Mouse (Mus musculus) T-helper 17 cell (primary cell): ENCODE measurements at regions not wholly inside any gene's neighbourhood (a gene's known extent, or its start where the extent isn't known, plus 50 kb on each side); places are given as distances from the start of the nearest gene placed in this dataset.

Experiments
- in situ Hi-C, 2 experiments: fragments of 300-600 bp; cut with MboI, MseI; formaldehyde crosslinking; loops; 1 replicate in 1 of 2; 2 replicates in 1 of 2; pipeline ENCODE4 v1.15.1; 2025; ENCODE audit warnings: high pct_unique_total_duplicates in 2 of 2

- in situ Hi-C loops, result no loop called here
These were observed 159.2 kb downstream of the Gm26897 start for GRCm38 (mm10) chr5:111892956-111893355.

- in situ Hi-C loops, result no loop called here
These were observed 160.2 kb downstream of the Gm26897 start for GRCm38 (mm10) chr5:111893905-111894311.

DNA sequence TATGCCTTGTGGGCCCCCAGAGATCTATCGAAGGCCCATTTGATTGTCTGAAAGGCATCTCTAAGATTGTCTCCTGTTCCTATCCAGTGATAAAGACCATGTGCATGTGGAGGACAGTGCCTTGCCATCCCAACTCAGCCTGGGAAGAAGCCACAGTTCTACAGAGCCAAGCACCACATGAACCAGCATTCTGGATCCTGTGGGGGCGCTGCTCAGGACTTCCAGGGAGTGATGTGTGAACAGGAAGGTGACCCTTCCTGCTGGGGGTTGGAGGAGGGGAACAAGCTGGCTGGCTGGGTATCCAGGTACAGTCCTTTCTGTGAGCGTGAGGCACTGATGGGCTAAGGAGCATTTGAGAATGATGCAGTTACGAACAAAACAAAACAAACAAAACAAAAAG lies 163.8 kb downstream of the Gm26897 start:
- in situ Hi-C loops, result no loop called here

DNA sequence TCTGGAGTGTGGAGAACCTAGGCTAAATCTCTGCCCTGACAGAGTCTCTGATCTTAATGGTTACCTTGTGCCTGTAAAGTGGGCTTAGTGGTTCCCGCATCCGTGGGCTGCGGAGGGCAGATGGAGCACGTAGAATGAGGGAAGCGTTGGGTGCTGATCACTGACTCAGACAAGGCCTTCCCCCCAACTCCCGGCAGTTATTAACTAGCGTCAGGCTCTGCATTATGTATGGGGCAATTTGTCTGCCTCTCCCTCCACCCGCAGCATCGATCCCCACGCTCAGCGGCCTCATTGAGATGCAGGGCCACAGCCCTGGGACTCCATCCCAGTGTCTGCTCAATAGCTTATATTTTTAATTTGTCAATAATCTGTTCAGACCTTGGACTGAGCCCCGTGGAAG lies 164.8 kb downstream of the Gm26897 start:
- in situ Hi-C loops, result no loop called here

- in situ Hi-C loops, result no loop called here
These were observed 167.5 kb downstream of the Gm26897 start for GRCm38 (mm10) chr5:111901197-111901596.

GRCm38 (mm10) chr5:111901678-111902077 lies 168.0 kb downstream of the Gm26897 start:
- in situ Hi-C loops, result no loop called here

DNA sequence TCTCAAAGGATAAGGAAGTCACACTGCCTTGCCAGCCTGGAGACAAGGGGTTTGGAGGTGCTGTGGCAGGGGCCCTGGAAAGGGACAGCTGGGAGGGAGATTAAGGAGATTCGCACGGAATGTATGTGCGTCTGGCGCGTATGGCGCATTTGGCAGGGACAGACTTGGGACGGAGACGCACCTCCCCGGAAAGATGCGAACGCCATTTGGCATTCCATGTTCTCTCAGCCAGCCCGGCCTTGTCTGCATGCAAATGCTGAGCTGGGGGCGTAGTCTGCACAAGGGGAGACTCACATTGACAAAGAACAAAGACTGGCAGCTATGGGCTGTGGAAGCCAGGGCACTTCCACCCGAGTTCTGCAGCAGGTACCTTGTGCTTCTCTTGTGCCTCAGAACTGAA lies 174.4 kb downstream of the Gm26897 start:
- in situ Hi-C loops, result no loop called here

- in situ Hi-C loops, result no loop called here
These were observed 176.8 kb downstream of the Gm26897 start for GRCm38 (mm10) chr5:111910514-111910913.

DNA sequence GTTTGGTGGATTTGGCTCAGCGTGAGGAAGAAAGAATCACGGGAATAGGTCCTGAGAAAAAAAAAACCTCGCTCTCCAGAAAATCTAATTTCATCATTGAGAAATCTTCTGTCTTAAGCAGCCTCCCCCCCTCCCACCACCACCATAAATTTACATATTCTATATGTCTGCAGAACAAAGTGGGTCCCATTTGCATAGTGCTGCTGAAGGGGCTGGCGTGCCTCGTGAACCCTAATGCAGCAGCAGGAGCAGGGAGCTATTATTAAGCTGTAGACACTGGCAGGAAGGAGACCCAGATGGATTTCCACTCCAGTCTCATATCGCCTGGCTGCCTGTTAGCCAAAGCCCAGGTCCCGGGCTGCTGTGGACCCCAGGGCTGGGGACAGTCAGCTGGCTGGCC lies 179.6 kb downstream of the Gm26897 start:
- in situ Hi-C loops, result no loop called here

DNA sequence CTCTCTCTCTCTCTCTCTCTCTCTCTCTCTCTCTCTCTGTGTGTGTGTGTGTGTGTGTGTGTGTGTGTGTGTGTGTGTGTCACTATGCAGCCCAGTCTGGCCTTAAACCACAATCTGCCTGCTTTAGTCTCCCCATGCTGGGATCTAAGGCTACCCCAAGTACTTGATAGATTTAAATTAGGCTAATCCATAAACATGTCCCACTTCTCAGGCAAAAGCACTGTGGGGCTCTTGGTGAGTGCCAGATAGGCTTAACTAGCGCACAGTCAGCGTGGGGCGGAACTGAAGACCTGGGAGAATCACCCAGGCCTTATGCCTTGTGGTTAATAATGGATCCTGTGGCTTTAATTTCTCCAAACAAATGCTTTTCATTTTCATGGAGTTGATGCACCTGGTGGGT lies 180.6 kb downstream of the Gm26897 start:
- in situ Hi-C loops, result no loop called here

- in situ Hi-C loops, result no loop called here
These were observed 184.0 kb downstream of the Gm26897 start for GRCm38 (mm10) chr5:111917643-111918252.

DNA sequence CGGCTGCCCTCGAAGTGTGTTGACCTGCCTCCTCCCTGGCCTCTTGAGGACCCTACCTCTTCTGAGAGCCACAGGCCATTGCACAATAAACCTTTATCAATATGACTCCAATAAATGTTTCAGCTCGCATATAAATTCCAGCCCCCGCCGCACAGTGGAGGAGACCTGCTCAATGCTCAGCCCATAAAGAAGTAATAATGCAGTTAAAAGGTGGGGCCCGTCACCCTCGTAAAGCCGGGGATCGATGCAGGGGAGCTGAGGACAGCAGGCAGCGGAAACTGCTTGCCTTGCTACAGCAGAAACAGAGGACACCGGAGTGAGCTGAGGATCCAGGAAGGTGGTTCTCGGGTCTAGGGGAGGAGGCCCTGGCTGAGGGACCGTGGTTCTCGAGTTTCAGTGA lies 185.2 kb downstream of the Gm26897 start:
- in situ Hi-C loops, result no loop called here

- in situ Hi-C loops, result loop anchor here in 1 of 2 experiments (5.0 kb wide), 1 partner anchor 234 kb away; no protein-coding TSS in a partner anchor
These were observed 189.4 kb downstream of the Gm26897 start for GRCm38 (mm10) chr5:111922991-111923701.

- in situ Hi-C loops, result no loop called here
These were observed 192.0 kb downstream of the Gm26897 start for GRCm38 (mm10) chr5:111925757-111926156.

DNA sequence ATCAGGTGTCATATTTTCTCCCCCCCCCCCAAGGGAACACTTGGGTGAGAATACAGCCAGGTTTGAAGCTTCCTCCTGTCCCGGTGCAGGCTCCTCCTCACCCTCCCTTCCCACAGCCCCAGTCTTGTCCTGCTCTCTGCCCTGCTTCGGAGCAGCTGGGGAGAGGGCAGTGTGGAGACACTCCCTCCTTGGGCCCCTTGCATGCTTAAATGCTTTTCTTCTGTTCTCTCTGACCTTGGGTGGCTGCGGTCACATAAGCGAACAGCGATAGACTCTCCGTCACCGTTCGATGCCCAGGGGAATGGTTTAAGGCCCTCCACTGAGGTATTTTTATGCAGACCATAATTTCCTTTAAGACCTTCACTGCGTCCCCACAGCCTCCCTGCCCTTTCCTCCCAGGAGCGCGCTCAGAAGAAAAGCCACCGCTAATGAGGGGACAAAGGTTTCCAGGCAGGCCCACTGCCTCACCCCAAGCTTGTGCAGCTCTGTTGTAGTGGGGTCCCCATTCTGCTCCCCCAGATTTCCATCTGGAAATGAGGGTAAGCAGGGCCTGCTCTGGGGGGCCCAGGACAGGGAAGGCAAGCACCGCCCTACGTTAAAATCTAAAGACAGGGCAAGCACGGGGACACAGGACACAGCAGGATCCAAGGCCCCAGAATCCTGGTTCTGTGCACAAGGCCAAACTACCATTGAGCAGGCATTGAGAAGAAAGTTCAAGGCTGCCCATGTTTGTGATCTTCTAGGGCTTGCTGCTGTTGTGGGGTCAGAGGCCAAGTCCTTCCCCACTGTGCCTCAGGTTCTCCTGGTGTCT lies 195.7 kb downstream of the Gm26897 start:
- in situ Hi-C loops, result no loop called here

DNA sequence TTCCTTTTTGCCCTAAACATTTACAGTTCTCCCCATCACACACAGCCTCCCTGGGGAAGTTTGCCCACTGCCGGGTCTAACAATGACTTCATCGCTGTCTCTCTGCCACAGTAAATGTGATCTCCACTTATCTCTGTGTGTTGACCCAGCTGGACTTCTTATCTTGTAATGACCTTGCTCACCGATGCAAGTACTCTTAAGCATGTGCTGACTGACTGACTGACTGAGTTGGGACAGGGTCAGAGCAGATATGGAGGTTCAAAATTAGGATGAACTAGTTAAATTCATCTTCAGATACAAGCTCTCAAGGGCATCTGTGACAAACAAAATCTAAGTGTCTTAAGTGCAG lies 196.2 kb downstream of the Gm26897 start:
- in situ Hi-C loops, result loop anchor here in 1 of 2 experiments (5.0 to 10.0 kb wide), 2 partner anchors 217 to 435 kb away; no protein-coding TSS in a partner anchor

DNA sequence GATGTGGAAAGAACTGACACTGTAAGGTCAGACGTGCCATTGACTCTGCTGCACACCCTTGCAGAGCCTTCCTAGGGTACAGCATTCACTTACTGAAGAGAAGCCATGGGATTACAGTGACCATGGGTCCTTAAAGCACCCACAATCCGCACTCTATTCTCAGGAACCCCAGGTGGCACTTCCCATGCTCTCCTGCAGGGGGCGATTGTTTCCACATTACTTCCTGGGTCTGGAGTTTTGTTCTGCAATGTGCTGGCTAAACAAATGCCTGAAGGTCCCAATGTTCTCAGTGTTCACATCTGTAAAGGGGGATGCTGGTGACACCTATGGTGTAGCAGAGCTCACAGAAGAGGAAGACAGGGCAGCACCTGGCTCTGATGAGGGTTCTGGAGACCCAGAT lies 198.0 kb downstream of the Gm26897 start:
- in situ Hi-C loops, result loop anchor here in 1 of 2 experiments (5.0 to 10.0 kb wide), 2 partner anchors 216 to 433 kb away; no protein-coding TSS in a partner anchor

GRCm38 (mm10) chr5:111935381-111936134 lies 201.8 kb downstream of the Gm26897 start:
- in situ Hi-C loops, result loop anchor here in 1 of 2 experiments (10.0 kb wide), 1 partner anchor 429 kb away; no protein-coding TSS in a partner anchor

GRCm38 (mm10) chr5:111941831-111942230 lies 208.1 kb downstream of the Gm26897 start:
- in situ Hi-C loops, result no loop called here

GRCm38 (mm10) chr5:111942792-111943191 lies 209.1 kb downstream of the Gm26897 start:
- in situ Hi-C loops, result no loop called here

- in situ Hi-C loops, result no loop called here
These were observed 209.8 kb downstream of the Gm26897 start for GRCm38 (mm10) chr5:111943337-111944162.
